Mouse (Mus musculus) left cerebral cortex, adult 6 months (tissue): ENCODE measurements around the gene Fzd4. TPM values are rescaled to one million over a fixed set of nuclear protein-coding genes. Genes with fewer than 3 reads are reported as not detected.

ENCODE experiments used
- long read RNA-seq, 2 experiments: library from polyadenylated mRNA; unstranded; transcript quantifications; one replicate each; pipeline ENCODE4 v2.0.0; 2019 to 2020
- polyA plus RNA-seq: library from polyadenylated mRNA; unstranded; fragments of <200 nt; fragmentation: Nextera tagmentation; gene quantifications from 2 replicates; pipeline ENCODE4 v1.2.3, GENCODE M21; 2021

Gene Fzd4
- polyA plus RNA-seq: 1.5 and 1.7 TPM in 2 replicates
- long read RNA-seq, experiment 1, full-length matches to known transcripts: 10 of 18 reads
- long read RNA-seq, experiment 1, partial matches to known transcripts: 0 of 18 reads
- long read RNA-seq, experiment 1, other reads (novel, unspliced or antisense): 8 of 18 reads
- long read RNA-seq, experiment 2, full-length matches to known transcripts: 1 of 7 reads
- long read RNA-seq, experiment 2, partial matches to known transcripts: 0 of 7 reads
- long read RNA-seq, experiment 2, other reads (novel, unspliced or antisense): 6 of 7 reads

DNA sequence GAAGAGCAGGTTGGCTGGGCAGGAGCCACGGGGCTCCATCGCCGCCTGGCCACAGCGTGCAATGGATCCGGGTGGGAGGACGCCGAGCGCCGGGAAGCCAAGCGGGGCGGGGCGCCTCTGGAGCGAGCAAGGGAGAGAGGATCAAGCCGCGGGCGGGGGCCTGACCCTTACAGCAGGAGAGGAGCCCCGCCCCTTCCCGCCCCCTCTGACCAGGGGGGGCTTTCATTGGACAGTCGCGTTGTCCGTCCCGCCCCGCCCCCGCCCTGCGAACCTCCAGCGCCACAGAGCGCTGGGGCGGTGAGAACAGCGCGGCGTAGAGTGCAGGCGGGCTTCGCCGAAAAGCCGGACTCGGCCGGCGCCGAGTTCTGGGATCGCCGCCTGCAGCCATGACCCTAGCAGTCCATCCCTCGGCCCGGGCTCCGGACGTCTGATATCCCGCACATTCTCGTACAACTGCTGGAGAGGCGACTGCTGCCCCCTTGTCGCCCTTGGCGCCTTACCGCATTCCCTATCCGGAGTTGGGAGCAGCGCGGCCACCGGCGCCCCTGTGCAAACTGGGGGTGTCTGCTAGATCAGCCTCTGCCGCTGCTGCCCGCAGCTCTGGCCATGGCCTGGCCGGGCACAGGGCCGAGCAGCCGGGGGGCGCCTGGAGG is at the start of gene Fzd4, which contains the start of gene Tmem135:
Gene Fzd4 (plus strand): TSS at position 275 of the 653 bp plus-strand sequence.
Gene Tmem135 (minus strand): TSS at position 142 of the 653 bp plus-strand sequence.

Other genes with a start within 250 kb of the Fzd4 start
- 28.0 and 48.9 TPM in 2 replicates for gene Tmem135, start 133 bp upstream of the Fzd4 start, polyA plus RNA-seq
- gene Prss23, start 122.8 kb downstream of the Fzd4 start, polyA plus RNA-seq: 23.8 and 25.1 TPM in 2 replicates
- gene Me3, start 228.0 kb downstream of the Fzd4 start, polyA plus RNA-seq: 60.4 and 76.1 TPM in 2 replicates